Mouse (Mus musculus) hindbrain, postnatal 0 days (tissue): ENCODE measurements at regions not wholly inside any gene's neighbourhood (a gene's known extent, or its start where the extent isn't known, plus 50 kb on each side); places are given as distances from the start of the nearest gene placed in this dataset.
A peak's percentile ranks its signal among the peaks of the same experiment; 100 is the strongest.

Source experiments
- ATAC-seq: fragments of 200-750 bp; cut with Nextera tagmentation; 2 replicates; pipeline ENCODE4 v1.8.0; 2017; ENCODE audit warnings: mild to moderate bottlenecking, moderate TSS enrichment, moderate library complexity
- DNase-seq: peaks from one replicate; pipeline ENCODE4 v3.0.0-alpha.2; 2015; ENCODE audit warnings: low spot score
- H3K27ac ChIP-seq: fragments of 300-500 bp; sonication (generic); 2 replicates; pipeline ENCODE4 v1.5.1; 2014; ENCODE audit warnings: mild to moderate bottlenecking
- H3K27me3 ChIP-seq: fragments of 300-500 bp; sonication (generic); 2 replicates; pipeline ENCODE4 v1.6.1; 2014; ENCODE audit warnings: low read length, mixed read lengths; ENCODE audit not compliant: insufficient read depth
- H3K36me3 ChIP-seq: fragments of 300-500 bp; sonication (generic); 2 replicates; pipeline ENCODE4 v1.6.1; 2014; ENCODE audit warnings: low read length, mixed read lengths; ENCODE audit not compliant: insufficient read depth
- H3K4me1 ChIP-seq: fragments of 300-500 bp; sonication (generic); 2 replicates; pipeline ENCODE4 v1.6.1; 2014; ENCODE audit warnings: antibody characterized with exemption, low read length, mixed read lengths; ENCODE audit not compliant: insufficient read depth
- H3K4me2 ChIP-seq: fragments of 300-500 bp; sonication (generic); 2 replicates; pipeline ENCODE4 v1.6.1; 2014; ENCODE audit warnings: low read depth, mild to moderate bottlenecking, low read length, moderate library complexity, mixed read lengths
- H3K4me3 ChIP-seq: fragments of 300-500 bp; sonication (generic); 2 replicates; pipeline ENCODE4 v1.5.1; 2014; ENCODE audit warnings: low read length
- H3K9ac ChIP-seq: fragments of 300-500 bp; sonication (generic); replicated peaks from 2 replicates; pipeline ENCODE4 v1.6.1; 2014; ENCODE audit warnings: mild to moderate bottlenecking, low read length, moderate library complexity, mixed read lengths
- H3K9me3 ChIP-seq: fragments of 300-500 bp; sonication (generic); 2 replicates; pipeline ENCODE4 v1.6.1; 2016; ENCODE audit warnings: low read length, mixed read lengths
- CTCF ChIP-seq: IDR thresholded peaks from 2 replicates; pipeline ENCODE4 v1.5.1; 2016; ENCODE audit warnings: antibody characterized with exemption, control low read depth, low read depth
- WGBS: fragments of 180-500 bp; shearing (Covaris S2); extraction: QIAGEN DNeasy Blood & Tissue Kit; methylation state at CpG from one replicate; pipeline ENCODE4 v1.1.7; 2014; 5-methylcytosine and 5-hydroxymethylcytosine counted together

DNA sequence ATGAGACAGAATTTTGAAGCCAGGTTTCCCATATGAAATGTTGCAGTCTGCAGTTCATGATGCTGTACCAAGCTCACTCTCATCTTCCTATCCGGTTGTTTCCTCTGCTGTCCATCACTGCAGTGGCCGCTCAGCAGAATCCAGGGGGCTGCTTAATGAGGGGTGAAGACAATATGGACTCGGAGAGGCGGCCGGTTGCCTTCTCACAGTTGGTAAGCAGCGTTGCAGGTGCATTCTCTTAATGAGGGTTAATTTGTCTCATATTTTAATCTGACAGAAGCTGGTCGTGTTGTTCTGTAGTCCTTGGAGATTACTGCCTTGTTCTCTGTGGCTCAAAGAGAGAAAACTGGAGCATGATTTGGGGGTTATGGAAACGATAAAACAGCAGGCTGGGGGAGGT is 225.6 kb downstream of the Ppp4r2 start:
- H3K4me1 ChIP-seq: no peaks in the 10 kb centered on the region
- H3K27ac ChIP-seq: no peak overlapping the region
- ATAC-seq (no peak), DNase-seq (peak; percentile 49)
- no peak for TF ChIP-seq CTCF
- H3K27me3 ChIP-seq: no peaks in the 10 kb centered on the region
- no peaks in the 10 kb centered on the region for H3K36me3 ChIP-seq
- 0 out of 2 replicates have a peak overlapping the region, but pooled peaks have one; percentile 8 for H3K4me2 ChIP-seq
- H3K4me3 ChIP-seq: no peak overlapping the region
- no peaks in the 10 kb centered on the region for H3K9me3 ChIP-seq
- WGBS: 24% methylated on average over 8 of the region's 8 CpGs
- H3K9ac ChIP-seq: no peak overlapping the region

DNA sequence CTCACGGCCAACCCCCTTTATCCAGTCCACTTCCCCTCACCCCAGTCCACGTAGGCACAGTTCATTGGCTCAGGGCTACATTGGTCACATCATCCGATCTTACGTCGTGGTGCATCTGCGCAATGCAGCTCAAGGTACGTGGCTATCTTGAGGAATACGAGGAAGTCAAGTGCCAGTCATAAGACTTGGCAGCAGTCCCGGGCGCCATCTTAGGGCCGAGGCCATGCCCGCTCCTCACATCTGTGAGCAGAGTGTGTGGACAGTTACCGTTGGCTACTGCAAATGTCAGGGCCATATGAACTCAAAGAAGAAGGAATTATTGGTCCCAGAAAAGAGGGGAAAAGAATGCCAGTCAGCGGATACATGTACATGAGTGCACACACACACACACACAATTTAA is 228.8 kb downstream of the Ppp4r2 start:
- no peak for ATAC-seq
- 91% methylated on average over 14 of the region's 14 CpGs for whole genome bisulfite sequencing
- no peak for TF ChIP-seq CTCF

DNA sequence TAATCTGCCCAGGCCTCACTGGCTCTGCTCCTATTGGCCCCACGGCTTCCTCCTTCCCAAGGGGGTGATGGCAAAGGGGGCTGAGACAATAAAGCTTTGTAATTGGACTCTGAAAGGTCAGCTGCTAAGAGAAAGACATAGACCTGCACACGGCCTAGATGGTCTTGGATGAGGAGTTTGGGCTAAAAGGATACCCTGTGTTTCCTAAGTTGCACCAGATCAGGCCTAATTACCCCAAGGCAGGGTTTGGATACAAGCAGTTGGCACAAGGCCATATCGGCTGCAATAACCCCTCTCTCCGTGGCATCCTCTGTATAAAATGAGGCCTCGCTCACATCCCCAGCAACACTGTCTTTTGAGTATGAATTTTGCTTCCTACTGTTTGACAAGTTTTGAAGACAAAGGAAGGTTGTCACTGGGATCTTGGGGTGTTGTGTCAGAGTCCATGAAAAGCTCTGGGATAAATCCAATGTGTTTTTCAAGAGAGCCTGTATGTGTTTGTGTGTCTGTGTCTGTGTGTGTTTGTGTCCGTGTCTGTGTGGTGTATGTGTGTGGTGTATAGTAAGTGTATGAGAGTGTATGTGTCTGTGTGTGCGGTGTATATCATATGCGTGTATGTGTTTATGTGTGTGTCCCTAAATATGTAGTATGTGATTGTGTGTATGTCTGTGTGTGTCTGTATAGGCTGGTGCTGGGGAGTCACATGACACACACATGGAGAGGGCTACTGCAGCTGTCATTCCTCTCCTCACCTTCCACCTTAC is 242.5 kb downstream of the Ppp4r2 start:
- WGBS: 49% methylated on average over 8 of the region's 8 CpGs
- Histone ChIP-seq H3K36me3 (no peaks in the 10 kb centered on the region), H3K9ac (no peak overlapping the region), H3K27ac (no peak overlapping the region), H3K9me3 (no peaks in the 10 kb centered on the region), H3K4me1 (no peaks in the 10 kb centered on the region), H3K27me3 (no peaks in the 10 kb centered on the region), H3K4me3 (no peak overlapping the region), H3K4me2 (no peak overlapping the region)
- no peak for TF ChIP-seq CTCF
- peak; percentile 22 for DNase-seq
- peak; percentile 61 for ATAC-seq

More for the DNA sequence above, 228.8 kb downstream of the Ppp4r2 start:
- no peak overlapping the region for H3K4me3 ChIP-seq
- DNase-seq: no peak
- H3K9me3 ChIP-seq: no peaks in the 10 kb centered on the region
- H3K27ac ChIP-seq: no peak overlapping the region
- H3K27me3 ChIP-seq: no peaks in the 10 kb centered on the region
- H3K4me2 ChIP-seq: no peak overlapping the region
- H3K36me3 ChIP-seq: no peaks in the 10 kb centered on the region
- H3K9ac ChIP-seq: no peak overlapping the region
- H3K4me1 ChIP-seq: no peaks in the 10 kb centered on the region

DNA sequence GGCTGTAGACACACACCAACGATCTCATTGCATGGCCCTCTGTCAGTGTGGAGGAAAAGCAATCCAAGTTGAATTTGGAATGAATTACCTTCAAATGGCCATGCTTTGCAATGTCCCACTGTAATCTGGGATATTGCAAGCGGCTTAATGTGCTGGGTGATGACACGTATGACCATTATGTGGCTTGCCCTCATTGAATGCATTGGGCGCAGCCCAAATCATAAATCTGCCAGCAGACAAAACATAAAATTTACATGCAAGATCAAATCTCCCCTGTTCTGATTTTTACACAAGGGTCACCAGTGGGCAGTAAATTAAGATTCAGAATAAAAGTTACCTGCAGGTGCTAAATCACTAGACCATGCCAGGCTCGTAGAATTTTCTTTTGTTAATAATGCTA is 244.9 kb downstream of the Ppp4r2 start:
- no peaks in the 10 kb centered on the region for H3K9me3 ChIP-seq
- ATAC-seq: no peak
- TF ChIP-seq CTCF: no peak
- H3K9ac ChIP-seq: no peak overlapping the region
- no peaks in the 10 kb centered on the region for H3K27me3 ChIP-seq
- 78% methylated on average over 5 of the region's 5 CpGs for WGBS
- no peaks in the 10 kb centered on the region for H3K4me1 ChIP-seq
- no peak for DNase-seq
- no peaks in the 10 kb centered on the region for H3K36me3 ChIP-seq
- no peak overlapping the region for H3K4me2 ChIP-seq
- H3K27ac ChIP-seq: no peak overlapping the region
- no peak overlapping the region for H3K4me3 ChIP-seq

DNA sequence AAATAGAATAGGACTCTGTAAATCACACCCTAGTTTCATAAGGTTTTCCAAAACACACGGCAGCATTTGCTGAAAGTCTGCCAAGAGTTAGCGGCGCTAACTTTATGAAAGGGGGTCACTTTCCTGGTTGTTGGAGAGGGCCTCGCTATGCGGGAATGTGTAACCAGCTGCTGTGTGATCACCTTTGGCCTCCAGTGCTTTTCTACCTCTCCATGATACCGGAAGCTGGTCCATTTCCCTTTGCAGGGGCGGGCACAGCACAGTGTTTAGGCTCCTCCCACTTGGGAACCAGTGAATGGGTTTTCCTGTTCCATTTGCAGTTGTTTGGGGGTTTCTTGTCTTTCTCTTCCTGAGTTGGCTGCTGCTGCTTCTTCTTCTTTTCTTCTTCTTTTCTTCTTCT is 250.3 kb downstream of the Ppp4r2 start:
- no peak for DNase-seq
- H3K4me3 ChIP-seq: no peak overlapping the region
- no peak overlapping the region for H3K4me2 ChIP-seq
- no peaks in the 10 kb centered on the region for H3K4me1 ChIP-seq
- H3K27me3 ChIP-seq: no peaks in the 10 kb centered on the region
- no peak overlapping the region for H3K27ac ChIP-seq
- no peak for TF ChIP-seq CTCF
- no peaks in the 10 kb centered on the region for H3K36me3 ChIP-seq
- H3K9me3 ChIP-seq: no peaks in the 10 kb centered on the region
- H3K9ac ChIP-seq: no peak overlapping the region
- no peak for ATAC-seq
- 56% methylated on average over 7 of the region's 7 CpGs for WGBS

DNA sequence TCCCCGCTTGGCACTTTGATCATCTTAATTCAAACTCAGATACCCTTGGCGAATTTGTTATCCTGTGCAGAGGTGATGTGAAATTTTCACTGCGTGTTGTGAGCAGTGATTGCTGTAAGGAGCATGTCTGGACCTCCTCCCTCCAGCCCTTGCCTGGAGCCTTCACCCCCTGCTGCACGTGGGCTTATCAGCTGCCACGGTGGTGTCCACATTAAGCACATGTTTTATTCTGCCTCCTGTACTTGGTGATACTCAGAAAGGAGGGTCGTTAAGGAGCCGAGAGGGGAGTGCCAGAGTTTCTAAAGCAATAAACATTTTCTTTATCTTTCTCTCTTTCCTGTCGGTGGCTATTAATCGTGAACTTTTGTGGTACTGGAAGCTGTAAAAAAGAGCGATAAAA is 258.8 kb downstream of the Ppp4r2 start:
- no peak for TF ChIP-seq CTCF
- Histone ChIP-seq H3K9me3 (no peaks in the 10 kb centered on the region), H3K27ac (no peak overlapping the region), H3K36me3 (no peaks in the 10 kb centered on the region), H3K27me3 (no peaks in the 10 kb centered on the region), H3K4me2 (no peak overlapping the region), H3K4me1 (no peaks in the 10 kb centered on the region), H3K4me3 (no peak overlapping the region), H3K9ac (no peak overlapping the region)
- DNase-seq (no peak), ATAC-seq (no peak)
- 36% methylated on average over 10 of the region's 10 CpGs for WGBS
